Mouse (Mus musculus) MEL (cell line): ENCODE results near the gene Gemin5. TPM values are rescaled to one million over a fixed set of nuclear protein-coding genes. Genes with fewer than 3 reads are reported as not detected.

Experiments
- DNase-seq: peaks from one replicate; pipeline ENCODE4 v3.0.0; 2011; ENCODE audit warnings: low read depth, low spot score
- H3K27ac ChIP-seq: 2 replicates; pipeline ENCODE4 v1.5.1; 2012; ENCODE audit warnings: low read depth, mild to moderate bottlenecking, control low read depth, low read length, moderate library complexity; ENCODE audit not compliant: control insufficient read depth
- H3K27me3 ChIP-seq, 2 experiments: fragments of 150-350 bp in 1 of 2; sonication (generic) in 1 of 2; 2 replicates each; pipeline ENCODE4 v1.6.1; 2012; ENCODE audit warnings: low read length in 2 of 2, mild to moderate bottlenecking in 2 of 2, improper control_type of control experiment in 1 of 2, moderate library complexity in 1 of 2; ENCODE audit not compliant: insufficient read depth in 2 of 2, control insufficient read depth in 1 of 2
- H3K36me3 ChIP-seq, 2 experiments: 2 replicates each; pipeline ENCODE4 v1.6.1; 2012 to 2014; ENCODE audit warnings: low read length in 2 of 2, improper control_type of control experiment in 1 of 2, inconsistent platforms in 1 of 2, mild to moderate bottlenecking in 1 of 2; ENCODE audit not compliant: insufficient read depth in 2 of 2, control insufficient read depth in 1 of 2
- H3K4me1 ChIP-seq, 2 experiments: fragments of 150-350 bp in 1 of 2; sonication (generic) in 1 of 2; 2 replicates each; pipeline ENCODE4 v1.6.1; 2012; ENCODE audit warnings: low read length in 2 of 2, improper control_type of control experiment in 1 of 2, mild to moderate bottlenecking in 1 of 2; ENCODE audit not compliant: insufficient read depth in 2 of 2, control insufficient read depth in 1 of 2
- H3K4me3 ChIP-seq, 2 experiments: fragments of 150-350 bp in 1 of 2; sonication (generic) in 1 of 2; 2 replicates each; pipeline ENCODE4 v1.5.1; 2012; ENCODE audit warnings: low read depth in 2 of 2, low read length in 2 of 2, mild to moderate bottlenecking in 2 of 2, moderate library complexity in 2 of 2, control low read depth in 1 of 2, improper control_type of control experiment in 1 of 2; ENCODE audit not compliant: control insufficient read depth in 1 of 2, insufficient read depth in 1 of 2
- H3K79me2 ChIP-seq: 2 replicates; pipeline ENCODE4 v1.6.1; 2012; ENCODE audit warnings: mild to moderate bottlenecking, low read length, moderate library complexity; ENCODE audit not compliant: control insufficient read depth, poor library complexity, insufficient read depth
- H3K9ac ChIP-seq: 2 replicates; pipeline ENCODE4 v1.6.1; 2012; ENCODE audit warnings: low read depth, mild to moderate bottlenecking, control low read depth, low read length, moderate library complexity; ENCODE audit not compliant: control insufficient read depth, poor library complexity, severe bottlenecking
- H3K9me3 ChIP-seq: fragments of 150-350 bp; sonication (generic); replicated peaks from 2 replicates; pipeline ENCODE4 v1.6.1; 2012; ENCODE audit warnings: mild to moderate bottlenecking, low read length, improper control_type of control experiment, moderate library complexity; ENCODE audit not compliant: insufficient read depth
- BHLHE40 ChIP-seq: IDR thresholded peaks from 2 replicates; pipeline ENCODE4 v1.6.1; 2012; ENCODE audit warnings: low read depth, mild to moderate bottlenecking, inconsistent platforms, low read length, improper control_type of control experiment, borderline replicate concordance
- CHD2 ChIP-seq: IDR thresholded peaks from 2 replicates; pipeline ENCODE4 v1.6.1; 2011; ENCODE audit warnings: low read length, improper control_type of control experiment
- CTCF ChIP-seq, 3 experiments: IDR thresholded peaks in 2 of 3; conservative IDR thresholded peaks in 1 of 3; 2 replicates each; pipeline ENCODE4 v1.5.1; 2011 to 2012; ENCODE audit warnings: low read length in 3 of 3, low read depth in 2 of 3, mild to moderate bottlenecking in 2 of 3, improper control_type of control experiment in 1 of 3, inconsistent platforms in 1 of 3, mixed read lengths in 1 of 3, moderate library complexity in 1 of 3; ENCODE audit not compliant: control insufficient read depth in 1 of 3, insufficient read depth in 1 of 3, poor library complexity in 1 of 3, severe bottlenecking in 1 of 3
- ELF1 ChIP-seq: IDR thresholded peaks from 2 replicates; pipeline ENCODE4 v1.6.1; 2014; ENCODE audit warnings: low read depth, mild to moderate bottlenecking, inconsistent platforms, low read length, improper control_type of control experiment, moderate library complexity
- EP300 ChIP-seq, 2 experiments: IDR thresholded peaks; 2 replicates each; pipeline ENCODE4 v1.6.1; 2011; ENCODE audit warnings: improper control_type of control experiment in 2 of 2, low read length in 2 of 2, low read depth in 1 of 2, mild to moderate bottlenecking in 1 of 2
- HCFC1 ChIP-seq: IDR thresholded peaks from 2 replicates; pipeline ENCODE4 v1.6.1; 2012; ENCODE audit warnings: low read depth, mild to moderate bottlenecking, inconsistent platforms, low read length, improper control_type of control experiment, moderate library complexity
- JUND ChIP-seq: IDR thresholded peaks from 2 replicates; pipeline ENCODE4 v1.6.1; 2011; ENCODE audit warnings: low read depth, mild to moderate bottlenecking, improper control_type of control experiment, low read length
- MAFK ChIP-seq: IDR thresholded peaks from 2 replicates; pipeline ENCODE4 v1.6.1; 2011; ENCODE audit warnings: low read depth, mild to moderate bottlenecking, low read length, improper control_type of control experiment, borderline replicate concordance
- MAZ ChIP-seq: IDR thresholded peaks from 2 replicates; pipeline ENCODE4 v1.6.1; 2012; ENCODE audit warnings: low read depth, mild to moderate bottlenecking, inconsistent platforms, low read length, improper control_type of control experiment
- MXI1 ChIP-seq: IDR thresholded peaks from 2 replicates; pipeline ENCODE4 v1.6.1; 2011; ENCODE audit warnings: mild to moderate bottlenecking, low read depth, low read length, improper control_type of control experiment
- POLR2AphosphoS5 ChIP-seq: IDR thresholded peaks from 2 replicates; pipeline ENCODE4 v1.6.1; 2012; ENCODE audit warnings: low read depth, borderline replicate concordance, mild to moderate bottlenecking, inconsistent platforms, low read length, moderate library complexity, mixed read lengths
- RAD21 ChIP-seq: IDR thresholded peaks from 2 replicates; pipeline ENCODE4 v1.6.1; 2011; ENCODE audit warnings: mild to moderate bottlenecking, low read depth, low read length, improper control_type of control experiment
- RCOR1 ChIP-seq: IDR thresholded peaks from 2 replicates; pipeline ENCODE4 v1.6.1; 2012; ENCODE audit warnings: low read depth, mild to moderate bottlenecking, inconsistent platforms, low read length, improper control_type of control experiment
- SIN3A ChIP-seq: IDR thresholded peaks from 2 replicates; pipeline ENCODE4 v1.6.1; 2012; ENCODE audit warnings: low read length, improper control_type of control experiment, inconsistent platforms
- SMC3 ChIP-seq: IDR thresholded peaks from 2 replicates; pipeline ENCODE4 v1.6.1; 2011; ENCODE audit warnings: low read depth, low read length, improper control_type of control experiment
- TAL1 ChIP-seq: IDR thresholded peaks from 2 replicates; pipeline ENCODE4 v1.6.1; 2012; ENCODE audit warnings: mild to moderate bottlenecking, inconsistent platforms, low read length, moderate library complexity, mixed read lengths
- UBTF ChIP-seq: IDR thresholded peaks from 2 replicates; pipeline ENCODE4 v1.6.1; 2012; ENCODE audit warnings: low read depth, mild to moderate bottlenecking, inconsistent platforms, low read length, improper control_type of control experiment, moderate library complexity, borderline replicate concordance; ENCODE audit not compliant: insufficient read depth
- USF2 ChIP-seq, 2 experiments: IDR thresholded peaks; 2 replicates each; pipeline ENCODE4 v1.6.1; 2011 to 2012; ENCODE audit warnings: improper control_type of control experiment in 2 of 2, low read length in 2 of 2, borderline replicate concordance in 1 of 2, inconsistent platforms in 1 of 2, low read depth in 1 of 2, mild to moderate bottlenecking in 1 of 2; ENCODE audit not compliant: insufficient read depth in 1 of 2
- ZKSCAN1 ChIP-seq: IDR thresholded peaks from 2 replicates; pipeline ENCODE4 v1.6.1; 2012; ENCODE audit warnings: low read depth, mild to moderate bottlenecking, inconsistent platforms, low read length, improper control_type of control experiment, moderate library complexity
- ZMIZ1 ChIP-seq: IDR thresholded peaks from 2 replicates; pipeline ENCODE4 v1.6.1; 2012; ENCODE audit warnings: low read depth, mild to moderate bottlenecking, inconsistent platforms, low read length, improper control_type of control experiment, moderate library complexity
- ZNF384 ChIP-seq: IDR thresholded peaks from 2 replicates; pipeline ENCODE4 v1.6.1; 2012; ENCODE audit warnings: low read depth, mild to moderate bottlenecking, inconsistent platforms, low read length, improper control_type of control experiment
- polyA plus RNA-seq, 2 experiments: library from polyadenylated mRNA; stranded (reverse) in 1 of 2; unstranded in 1 of 2; fragments of >175 nt in 1 of 2; fragments of >200 nt in 1 of 2; gene quantifications; 2 replicates each; pipeline versions ENCODE4 v1.2.1 to v1.2.4; 2012; ENCODE audit warnings: low replicate concordance in 2 of 2, low read depth in 1 of 2; ENCODE audit not compliant: insufficient read length in 2 of 2, insufficient read depth in 1 of 2, missing spikeins in 1 of 2
- total RNA-seq: library from RNA; depleted of rRNA; stranded (reverse); fragments of 300-350 nt; gene quantifications from 2 replicates; pipeline ENCODE4 v1.2.3, GENCODE M21; 2012

The Gemin5 gene
- total and polyA plus RNA-seq, 3 experiments: 46.5 to 71.9 (median 52.5) TPM

- no peak overlapping the region for H3K9ac ChIP-seq
- H3K27me3 ChIP-seq: no peaks in the 10 kb centered on the region
- H3K36me3 ChIP-seq: peaks cover 0 to 4% of the 10 kb centered on the region in 2 experiments; a peak in 1 of 4 replicates
- TF ChIP-seq BHLHE40 (no peak), MAZ (no peak), UBTF (no peak), SMC3 (no peak), POLR2AphosphoS5 (no peak), CTCF (IDR thresholded peaks at IDR 0.05 in 2 of 3, conservative IDR thresholded peaks at IDR 0.05 in 1 of 3; ENCODE audit: control insufficient read depth in 1 of 3, insufficient read depth in 1 of 3, low read depth in 2 of 3, low read length in 3 of 3, poor library complexity in 1 of 3, severe bottlenecking in 1 of 3) (no peak), RCOR1 (no peak)
- no peaks in the 10 kb centered on the region for H3K79me2 ChIP-seq
- no peak overlapping the region for H3K4me3 ChIP-seq
- H3K27ac ChIP-seq: no peak overlapping the region
- no peaks in the 10 kb centered on the region for H3K9me3 ChIP-seq
- peaks cover 4 to 6% of the 10 kb centered on the region in 2 experiments; a peak in 3 of 4 replicates for H3K4me1 ChIP-seq
- no peak for DNase-seq
These were observed 72.2 kb downstream of the Gemin5 start for GRCm38 (mm10) chr11:58096160-58096559.

GRCm38 (mm10) chr11:58095561-58095960 lies 72.8 kb downstream of the Gemin5 start:
- Histone ChIP-seq H3K9ac (no peak overlapping the region), H3K27me3 (no peaks in the 10 kb centered on the region), H3K4me3 (no peak overlapping the region), H3K4me1 (peaks cover 4 to 6% of the 10 kb centered on the region in 2 experiments; a peak in 3 of 4 replicates), H3K79me2 (no peaks in the 10 kb centered on the region), H3K9me3 (no peaks in the 10 kb centered on the region), H3K27ac (no peak overlapping the region), H3K36me3 (peaks cover 0 to 4% of the 10 kb centered on the region in 2 experiments; a peak in 1 of 4 replicates)
- TF ChIP-seq CHD2 (no peak), JUND (no peak), ZKSCAN1 (no peak), USF2 (IDR thresholded peaks at IDR 0.05; ENCODE audit: borderline replicate concordance in 1 of 2, insufficient read depth in 1 of 2, low read depth in 1 of 2, low read length in 2 of 2) (no peak), ELF1 (no peak), TAL1 (no peak), RAD21 (no peak), HCFC1 (no peak), ZMIZ1 (no peak), EP300 (IDR thresholded peaks at IDR 0.05; ENCODE audit: low read depth in 1 of 2, low read length in 2 of 2) (no peak), SIN3A (no peak), CTCF (IDR thresholded peaks at IDR 0.05 in 2 of 3, conservative IDR thresholded peaks at IDR 0.05 in 1 of 3; ENCODE audit: control insufficient read depth in 1 of 3, insufficient read depth in 1 of 3, low read depth in 2 of 3, low read length in 3 of 3, poor library complexity in 1 of 3, severe bottlenecking in 1 of 3) (no peak), ZNF384 (no peak), MXI1 (no peak), MAFK (no peak)
- no peak for DNase-seq
